Mouse (Mus musculus) left cerebral cortex, adult 6 months (tissue): ENCODE data around the gene Btc. TPM values are rescaled to one million over a fixed set of nuclear protein-coding genes. Genes with fewer than 3 reads are reported as not detected.

Experiments
- long read RNA-seq, 2 experiments: library from polyadenylated mRNA; unstranded; transcript quantifications; one replicate each; pipeline ENCODE4 v2.0.0; 2019 to 2020
- polyA plus RNA-seq: library from polyadenylated mRNA; unstranded; fragments of <200 nt; fragmentation: Nextera tagmentation; gene quantifications from 2 replicates; pipeline ENCODE4 v1.2.3, GENCODE M21; 2021

The Btc gene
- polyA plus RNA-seq, result 0.11 and 0.17 TPM in 2 replicates
- long read RNA-seq, experiment 1, result 0 reads
- long read RNA-seq, experiment 2, partial matches to known transcripts, result 0 of 1 reads
- long read RNA-seq, experiment 2, other reads (novel, unspliced or antisense), result 1 of 1 reads

GRCm38 (mm10) chr5:91402339-91403211 lies at the start of gene Btc:
Btc (minus strand) TSS chr5:91402994.

Other genes starting within 250 kb of the Btc start
- gene Parm1, start 114.6 kb upstream of the Btc start, polyA plus RNA-seq, result 16.0 and 16.1 TPM in 2 replicates